Mouse (Mus musculus): ENCODE data around the gene Spdye4a. TPM values are rescaled to one million over a fixed set of nuclear protein-coding genes. Genes with fewer than 3 reads are reported as not detected.

The Spdye4a gene
- polyA plus RNA-seq (2012; rRNA removed), result not detected in 2 replicates

GRCm38 (mm10) chr5:143226790-143227189, at the start of gene Spdye4a:
Gene Spdye4a, minus strand, starts transcription at chr5:143226890.

GRCm38 (mm10) chr5:143269363-143270150, 42.9 kb upstream of the Spdye4a start, which contains the start of gene Zfp316:
Gene Zfp316, minus strand, starts transcription at chr5:143270022.

GRCm38 (mm10) chr5:143235028-143235693, 8.5 kb upstream of the Spdye4a start, which contains the start of gene Zfp12:
Gene Zfp12, plus strand, starts transcription at chr5:143235163.

GRCm38 (mm10) chr5:143180255-143181076, 46.2 kb downstream of the Spdye4a start, which contains the start of the genes Rbak and Spdye4b:
Gene Rbak, minus strand, starts transcription at chr5:143180775.
Gene Spdye4b, plus strand, starts transcription at chr5:143181017.

Other genes with a start within 250 kb of the Spdye4a start
- 24.1 and 25.7 TPM in 2 replicates for gene Rnf216, start 113.9 kb downstream of the Spdye4a start, polyA plus RNA-seq (2012; rRNA removed)
- not detected in 2 replicates for gene Olfr718-ps1, start 79.3 kb downstream of the Spdye4a start, polyA plus RNA-seq (2012; rRNA removed)
- 17.1 and 17.5 TPM in 2 replicates for gene Rbak, start 46.1 kb downstream of the Spdye4a start, polyA plus RNA-seq (2012; rRNA removed)
- not detected in 2 replicates for gene Spdye4b, start 45.9 kb downstream of the Spdye4a start, polyA plus RNA-seq (2012; rRNA removed)
- gene Zfp12, start 8.3 kb upstream of the Spdye4a start, polyA plus RNA-seq (2012; rRNA removed), result 28.1 TPM in 2 replicates
- 15.0 and 18.3 TPM in 2 replicates for gene Zfp316, start 43.1 kb upstream of the Spdye4a start, polyA plus RNA-seq (2012; rRNA removed)
- 7.9 and 8.2 TPM in 2 replicates for gene Zfp853, start 66.7 kb upstream of the Spdye4a start, polyA plus RNA-seq (2012; rRNA removed)
- 15.8 and 18.7 TPM in 2 replicates for gene E130309D02Rik, start 88.5 kb upstream of the Spdye4a start, polyA plus RNA-seq (2012; rRNA removed)
- 55.5 and 60.8 TPM in 2 replicates for gene Zdhhc4, start 102.4 kb upstream of the Spdye4a start, polyA plus RNA-seq (2012; rRNA removed)
- gene Grid2ip, start 130.4 kb upstream of the Spdye4a start, polyA plus RNA-seq (2012; rRNA removed), result 2.0 and 2.4 TPM in 2 replicates
- gene Kdelr2, start 176.9 kb upstream of the Spdye4a start, polyA plus RNA-seq (2012; rRNA removed), result 46.2 and 52.4 TPM in 2 replicates
- 15.4 and 15.8 TPM in 2 replicates for gene Daglb, start 237.7 kb upstream of the Spdye4a start, polyA plus RNA-seq (2012; rRNA removed)